Mouse (Mus musculus) CD4-positive helper T cell, adult 2 months (primary cell): Measurements from ENCODE around the gene Dio2.

Source experiments
- DNase-seq: peaks from one replicate; pipeline ENCODE4 v3.0.0-alpha.2; 2012; ENCODE audit warnings: low read depth, missing footprints, low spot score

The Dio2 gene

DNA sequence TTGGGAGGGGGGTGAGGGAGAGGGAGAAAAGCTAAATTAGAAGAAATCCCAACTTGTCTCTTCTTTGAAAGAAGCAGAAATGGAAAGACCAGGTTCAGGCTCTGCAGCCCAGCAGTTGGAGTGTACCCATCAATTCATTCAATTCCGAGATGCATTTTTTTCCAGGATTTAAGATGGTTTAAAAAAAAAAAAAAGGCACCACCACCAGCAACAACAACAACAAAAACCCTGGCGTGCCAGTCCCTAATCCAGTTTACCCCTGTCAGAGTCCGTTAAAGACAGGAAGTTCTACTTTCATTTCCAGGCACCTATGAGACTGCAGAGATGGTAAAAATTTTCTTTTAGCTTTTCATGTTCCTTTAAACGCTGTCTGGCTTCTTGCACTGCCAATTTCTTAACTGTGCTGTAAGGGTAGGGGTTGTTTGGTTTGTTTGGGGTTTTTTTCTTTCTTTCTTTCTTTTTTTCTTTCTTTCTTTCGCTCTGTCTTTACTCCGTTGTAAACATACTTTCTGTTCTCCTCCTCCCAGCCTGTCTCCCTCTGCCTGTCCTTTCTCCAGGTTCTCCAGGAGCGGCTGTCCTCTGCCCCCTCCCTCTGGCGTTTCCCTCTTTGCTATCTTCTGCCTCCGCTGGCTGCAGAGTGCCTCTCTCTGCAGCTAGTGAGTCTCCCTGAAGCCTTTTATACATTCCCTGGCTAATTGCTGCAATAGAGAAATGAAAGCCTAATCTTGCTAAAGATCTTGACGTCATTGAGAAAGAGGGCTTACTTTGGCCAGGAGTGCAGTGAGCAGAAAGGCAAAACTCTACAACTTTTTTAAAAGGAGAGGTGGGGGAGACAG is at the start of gene Dio2:
TSS of gene Dio2 (minus strand) at position 51 of the 836 bp plus-strand sequence.
- DNase-seq: peak; percentile 18

DNA sequence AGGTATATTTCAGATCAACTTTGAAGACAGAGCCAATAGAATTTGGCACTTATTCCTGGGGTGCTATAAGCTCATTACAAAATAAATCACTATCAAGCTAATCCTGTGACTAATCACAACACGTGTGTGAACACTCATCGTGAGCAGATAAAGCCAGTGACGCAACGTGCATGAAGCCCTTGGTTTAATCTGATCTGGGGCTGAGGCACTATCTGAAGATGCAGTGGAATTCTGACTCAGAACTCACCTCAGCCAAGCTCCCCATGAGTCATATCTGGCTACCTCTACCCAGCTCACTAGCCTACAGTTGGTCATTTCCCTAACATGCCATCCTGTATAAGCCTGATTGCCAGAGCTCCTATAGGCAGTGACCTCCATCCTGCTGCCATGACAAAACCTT is 43.2 kb upstream of the Dio2 start:
- DNase-seq: peak; percentile 37

DNA sequence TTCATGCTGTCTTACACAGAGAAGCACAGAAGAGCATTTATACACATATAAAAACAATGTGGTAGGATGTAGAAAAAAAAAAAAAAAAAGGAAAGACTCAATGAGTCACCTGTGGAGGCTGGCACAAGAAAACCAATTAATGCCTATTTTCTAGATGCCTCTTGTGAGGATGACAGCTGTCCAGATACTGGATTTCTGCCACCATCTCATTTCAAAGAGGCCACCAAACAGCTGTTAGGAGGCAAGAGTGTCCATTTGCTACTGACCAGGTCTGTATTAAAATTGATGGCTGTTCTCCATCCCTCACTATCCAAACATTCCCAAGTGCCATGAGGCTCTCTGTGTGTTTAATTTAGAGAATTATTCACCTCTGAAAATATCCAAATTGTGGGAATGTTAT is 6.5 kb upstream of the Dio2 start:
- DNase-seq: no peak

DNA sequence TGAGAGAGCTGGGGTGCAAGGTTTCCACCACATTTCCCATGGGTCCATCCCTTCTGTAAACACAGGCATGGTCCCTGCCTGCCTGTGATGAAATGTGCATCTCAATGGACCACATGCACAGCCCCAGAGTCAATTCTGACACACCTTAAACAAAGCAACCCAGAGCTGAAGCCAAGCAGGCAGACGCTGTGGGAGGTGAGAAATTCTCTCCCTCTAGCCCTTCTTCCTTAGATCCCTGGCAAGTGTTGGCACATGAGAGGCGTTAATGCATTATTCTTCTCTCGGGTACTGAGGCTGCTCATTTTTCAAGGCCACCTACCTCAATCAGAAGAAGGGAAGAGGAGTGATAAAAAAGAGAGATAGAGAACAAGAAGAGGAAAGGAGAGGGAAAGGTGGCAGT is 5.4 kb upstream of the Dio2 start:
- DNase-seq: no peak

- peak; percentile 49 for DNase-seq
Observed at GRCm38 (mm10) chr12:90740468-90740867, 2.2 kb upstream of the Dio2 start.

- DNase-seq: peak; percentile 15
Observed at GRCm38 (mm10) chr12:90737932-90738331, 306 bp downstream of the Dio2 start.

DNA sequence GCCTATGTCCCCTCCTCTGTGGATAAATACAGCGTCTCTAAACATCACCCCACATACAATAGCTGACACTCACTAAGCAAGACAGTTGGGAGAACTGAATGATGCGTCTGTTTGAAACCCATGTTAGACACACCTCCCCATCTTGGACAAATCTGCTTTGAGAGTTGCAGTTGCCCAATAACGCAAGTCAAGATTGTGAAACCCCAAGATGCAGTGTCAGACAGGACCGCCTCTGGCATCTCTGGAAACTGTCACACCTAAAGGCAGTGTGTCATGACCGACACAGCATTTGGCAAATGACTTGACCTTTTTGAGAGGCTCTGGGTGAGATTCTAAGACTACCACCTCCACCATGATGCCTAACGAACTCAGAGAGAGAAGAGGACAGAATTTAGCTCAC is 2.8 kb downstream of the Dio2 start:
- DNase-seq: no peak

DNA sequence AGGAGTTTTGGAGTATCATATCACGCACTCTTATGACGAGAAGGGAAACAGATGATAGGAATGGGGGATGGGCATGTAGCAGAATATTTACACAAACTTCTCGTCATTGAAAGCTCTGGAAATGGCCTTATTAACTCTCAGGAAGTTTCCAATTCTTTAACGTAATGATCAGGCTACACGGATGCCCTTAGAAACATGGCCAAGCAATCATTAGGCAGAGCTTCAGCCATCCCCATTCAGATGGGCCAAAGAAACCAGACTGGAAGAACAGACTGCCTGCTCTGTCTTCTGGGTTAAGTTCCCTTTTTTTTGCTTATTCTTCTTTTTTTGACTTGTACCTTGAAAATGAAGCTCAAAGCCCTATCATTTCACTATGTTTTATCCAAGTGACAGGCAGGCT is 3.7 kb downstream of the Dio2 start:
- no peak for DNase-seq

DNA sequence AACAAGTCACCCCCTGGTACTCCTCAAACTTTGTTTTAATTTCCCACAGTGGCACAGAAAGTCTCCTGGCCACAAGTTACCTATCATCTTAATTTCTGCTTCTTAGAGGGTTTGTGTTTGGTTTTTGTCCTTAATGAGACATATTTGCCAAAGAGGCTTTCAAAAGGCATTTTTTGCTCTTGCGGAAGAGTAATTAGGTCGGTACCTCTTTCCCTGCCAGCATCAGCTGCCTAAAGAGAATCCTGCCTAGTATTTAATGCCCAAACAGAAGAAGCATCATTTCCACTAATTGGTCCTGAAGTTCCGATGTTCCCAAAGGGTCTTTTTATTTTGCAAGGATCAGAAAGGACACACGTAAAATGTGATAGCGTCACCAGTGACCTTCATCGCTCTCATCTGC is 4.5 kb downstream of the Dio2 start:
- no peak for DNase-seq

GRCm38 (mm10) chr12:90729648-90730047 is 8.6 kb downstream of the Dio2 start:
- DNase-seq: peak; percentile 59

- DNase-seq: no peak
Observed at GRCm38 (mm10) chr12:90725107-90725506, 13.1 kb downstream of the Dio2 start.

DNA sequence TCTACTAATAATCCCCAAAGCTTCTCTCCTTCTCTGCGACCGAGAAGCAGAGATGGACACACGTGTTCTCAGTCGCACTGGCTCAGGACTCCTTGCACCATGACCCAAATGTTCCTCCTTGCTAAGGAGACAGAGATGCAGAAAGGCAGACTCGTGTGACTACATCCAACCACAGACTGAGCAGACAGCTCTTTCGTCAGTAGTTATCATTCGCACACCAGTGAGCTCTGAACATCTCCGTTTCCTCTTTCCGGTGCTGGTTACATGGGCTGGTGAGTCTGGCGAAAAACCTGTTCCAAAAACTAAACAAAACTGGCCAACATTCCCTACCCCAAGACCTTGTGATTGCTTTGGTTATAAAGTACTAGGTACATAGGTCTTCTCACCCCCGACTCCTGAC is 13.6 kb downstream of the Dio2 start:
- DNase-seq: no peak

DNA sequence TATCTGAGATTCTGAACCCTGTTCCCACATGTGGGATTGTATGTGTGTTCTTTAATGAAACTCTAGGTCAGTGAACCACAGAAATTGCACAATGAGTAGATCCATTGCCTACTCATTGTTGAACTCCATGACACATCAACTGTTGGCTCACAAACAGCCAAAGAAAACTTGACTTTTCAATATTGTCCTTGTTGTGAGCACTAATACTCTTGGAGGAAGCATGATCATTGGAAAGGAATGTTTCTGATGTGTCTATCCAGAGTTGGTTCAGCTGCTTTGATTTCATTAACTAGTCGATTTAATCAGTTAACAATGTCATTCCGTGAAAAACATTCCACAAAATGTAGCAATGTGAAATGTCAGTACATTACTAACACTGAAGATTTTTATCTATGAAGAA is 44.1 kb downstream of the Dio2 start:
- DNase-seq: no peak
